Mouse (Mus musculus): Measurements from ENCODE around the gene Dnase2a.

Dnase2a gene

GRCm38 (mm10) chr8:84970135-84970790, 61.9 kb downstream of the Dnase2a start:
- DNase-seq (ENCODE audit: low read depth, low spot score), result peak; percentile 44

DNA sequence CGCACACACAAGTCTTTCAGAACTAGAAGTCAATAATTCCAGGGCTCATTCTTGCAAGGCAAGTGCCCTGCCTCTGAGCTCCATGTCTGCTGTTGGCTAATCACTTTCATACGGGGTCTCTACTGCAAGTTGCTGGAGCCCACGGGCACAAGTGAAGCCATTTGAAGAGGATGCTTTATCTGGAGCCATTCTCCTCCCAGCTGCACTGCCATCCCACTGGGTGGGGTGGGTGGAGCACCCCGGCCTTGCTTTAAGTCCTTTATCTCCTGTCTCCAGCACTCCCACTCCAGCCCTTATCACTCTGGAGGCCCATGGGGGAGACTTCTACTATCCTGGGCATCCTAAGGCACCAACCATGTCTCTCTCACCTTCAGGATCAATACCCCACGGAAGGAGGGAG, 62.6 kb downstream of the Dnase2a start:
- DNase-seq (ENCODE audit: low read depth, low spot score), result peak; percentile 91

Data from c-Kit-negative CD71-positive TER-119-positive erythroid progenitor cells, embryonic 14.5 days (primary cell).